Mouse (Mus musculus) neural tube, embryonic 13.5 days (tissue): ENCODE results near the gene Rab3c. TPM values are rescaled to one million over a fixed set of nuclear protein-coding genes. Genes with fewer than 3 reads are reported as not detected.

Experiments used
- ATAC-seq: fragments of 200-750 bp; cut with Nextera tagmentation; 2 replicates; pipeline ENCODE4 v1.8.0; 2017; ENCODE audit warnings: low read depth, mild to moderate bottlenecking, moderate TSS enrichment, moderate library complexity
- H3K27ac ChIP-seq: fragments of 300-500 bp; sonication (generic); replicated peaks from 2 replicates; pipeline ENCODE4 v1.5.1; 2015; ENCODE audit warnings: moderate library complexity, mild to moderate bottlenecking, inconsistent platforms
- H3K27me3 ChIP-seq: fragments of 300-500 bp; sonication (generic); 2 replicates; pipeline ENCODE4 v1.6.1; 2015; ENCODE audit warnings: mild to moderate bottlenecking, inconsistent platforms
- H3K36me3 ChIP-seq: fragments of 300-500 bp; sonication (generic); 2 replicates; pipeline ENCODE4 v1.6.1; 2015; ENCODE audit warnings: mild to moderate bottlenecking, inconsistent platforms
- H3K4me1 ChIP-seq: fragments of 300-500 bp; sonication (generic); replicated peaks from 2 replicates; pipeline ENCODE4 v1.6.1; 2015; ENCODE audit warnings: inconsistent platforms
- H3K4me2 ChIP-seq: fragments of 300-500 bp; sonication (generic); 2 replicates; pipeline ENCODE4 v1.6.1; 2015; ENCODE audit warnings: inconsistent platforms, mild to moderate bottlenecking, moderate library complexity
- H3K4me3 ChIP-seq: fragments of 300-500 bp; sonication (generic); 2 replicates; pipeline ENCODE4 v1.5.1; 2015; ENCODE audit warnings: mild to moderate bottlenecking, inconsistent platforms
- H3K9ac ChIP-seq: fragments of 300-500 bp; sonication (generic); 2 replicates; pipeline ENCODE4 v1.6.1; 2015; ENCODE audit warnings: moderate library complexity, mild to moderate bottlenecking, inconsistent platforms
- H3K9me3 ChIP-seq: fragments of 300-500 bp; sonication (generic); 2 replicates; pipeline ENCODE4 v1.6.1; 2016; ENCODE audit warnings: inconsistent platforms
- WGBS: fragments of 180-500 bp; shearing (Covaris S2); methylation state at CpG from one replicate; pipeline ENCODE4 v1.1.7; 2015; 5-methylcytosine and 5-hydroxymethylcytosine counted together
- polyA plus RNA-seq: library from polyadenylated mRNA; unstranded; fragments of >200 nt; fragmentation: Nextera tagmentation; extraction: Ambion mirVana; gene quantifications from 2 replicates; pipeline ENCODE4 v1.2.1, GENCODE M21; 2015

Rab3c gene
- 174 and 176 TPM in 2 replicates for polyA plus RNA-seq

DNA sequence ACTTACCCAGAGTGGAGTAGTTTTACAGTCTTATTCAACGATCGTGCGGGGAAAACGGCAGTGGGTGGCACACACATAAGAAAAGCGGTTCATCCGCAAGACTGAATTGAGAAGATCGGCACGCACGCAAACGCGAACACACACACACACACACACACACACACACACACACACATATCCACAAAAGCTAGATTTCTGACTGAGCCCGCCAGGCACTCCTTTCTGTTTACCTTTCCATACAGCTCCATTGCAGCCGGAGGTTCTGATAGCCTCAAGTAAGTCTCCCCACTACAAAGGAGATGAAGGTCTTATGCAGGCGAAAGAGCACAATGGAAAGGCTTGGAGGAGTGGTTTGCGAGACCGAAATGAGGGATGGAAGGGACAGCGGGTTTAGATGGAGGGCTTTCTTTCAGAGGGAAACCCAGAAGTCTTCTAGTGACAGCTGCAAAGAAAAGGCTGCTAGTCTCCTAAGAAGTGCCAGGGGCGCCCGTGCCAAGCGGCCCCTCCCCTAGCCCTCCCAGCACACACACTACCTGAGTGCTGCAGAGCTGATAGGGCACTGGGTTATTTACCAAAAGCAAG lies at the start of gene Rab3c:
TSS of gene Rab3c (minus strand) at position 434 of the 582 bp plus-strand sequence.
- no peaks in the 10 kb centered on the region for H3K9me3 ChIP-seq
- peak within 1 kb of the TSS; percentile 84 for H3K9ac ChIP-seq
- peak; percentile 64 for ATAC-seq
- under 1% methylated on average over 20 of the region's 20 CpGs for WGBS
- H3K4me2 ChIP-seq = peak within 1 kb of the TSS; percentile 72
- no peaks in the 10 kb centered on the region for H3K27me3 ChIP-seq
- H3K4me1 ChIP-seq = peaks cover 5% of the 10 kb centered on the region
- H3K27ac ChIP-seq = peak within 1 kb of the TSS; percentile 95
- H3K36me3 ChIP-seq = peaks cover 3% of the 10 kb centered on the region; the same call in 1 of the 2 replicates
- peak within 1 kb of the TSS; percentile 66 for H3K4me3 ChIP-seq

- 67% methylated on average over 4 of the region's 4 CpGs for WGBS
- no peaks in the 10 kb centered on the region for H3K9me3 ChIP-seq
- ATAC-seq = no peak
Measured at GRCm38 (mm10) chr13:110318746-110319145, 38.0 kb upstream of the Rab3c start.

GRCm38 (mm10) chr13:110307188-110307587 lies 26.4 kb upstream of the Rab3c start:
- Histone ChIP-seq H3K9me3 (no peaks in the 10 kb centered on the region), H3K36me3 (no peaks in the 10 kb centered on the region), H3K4me3 (no peak overlapping the region), H3K27ac (no peak overlapping the region), H3K27me3 (no peaks in the 10 kb centered on the region), H3K4me2 (no peak overlapping the region), H3K4me1 (no peaks in the 10 kb centered on the region), H3K9ac (no peak overlapping the region)
- 84% methylated on average over 5 of the region's 5 CpGs for WGBS
- ATAC-seq = no peak

More at GRCm38 (mm10) chr13:110318746-110319145, 38.0 kb upstream of the Rab3c start:
- Histone ChIP-seq H3K27ac (no peak overlapping the region), H3K4me3 (no peak overlapping the region), H3K27me3 (no peaks in the 10 kb centered on the region), H3K4me2 (no peak overlapping the region), H3K4me1 (no peaks in the 10 kb centered on the region), H3K36me3 (no peaks in the 10 kb centered on the region), H3K9ac (no peak overlapping the region)

DNA sequence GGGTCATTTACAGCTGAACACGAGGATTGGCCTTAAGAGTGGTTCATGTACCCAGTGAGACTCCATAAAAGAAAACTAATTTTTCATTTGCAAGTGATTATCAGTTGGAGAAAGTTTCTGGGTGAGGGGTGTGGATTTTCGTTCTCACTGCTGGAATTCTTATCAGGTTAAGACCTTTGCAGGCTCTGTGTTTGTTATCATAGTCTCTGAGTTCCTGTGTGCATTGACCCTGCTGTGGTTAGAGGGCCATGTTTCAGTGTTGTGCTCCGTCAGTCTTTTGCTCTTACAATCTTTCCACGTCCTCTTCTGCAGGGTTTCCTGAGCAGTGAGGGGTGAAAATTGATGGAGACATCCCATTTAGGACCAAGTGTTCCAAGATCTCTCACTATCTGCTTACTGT lies 16.3 kb upstream of the Rab3c start:
- H3K36me3 ChIP-seq = no peaks in the 10 kb centered on the region
- ATAC-seq = no peak
- H3K27me3 ChIP-seq = no peaks in the 10 kb centered on the region
- H3K4me3 ChIP-seq = no peak overlapping the region
- no peaks in the 10 kb centered on the region for H3K4me1 ChIP-seq
- no peaks in the 10 kb centered on the region for H3K9me3 ChIP-seq
- 76% methylated on average over 4 of the region's 4 CpGs for WGBS
- no peak overlapping the region for H3K27ac ChIP-seq
- no peak overlapping the region for H3K9ac ChIP-seq
- H3K4me2 ChIP-seq = no peak overlapping the region

DNA sequence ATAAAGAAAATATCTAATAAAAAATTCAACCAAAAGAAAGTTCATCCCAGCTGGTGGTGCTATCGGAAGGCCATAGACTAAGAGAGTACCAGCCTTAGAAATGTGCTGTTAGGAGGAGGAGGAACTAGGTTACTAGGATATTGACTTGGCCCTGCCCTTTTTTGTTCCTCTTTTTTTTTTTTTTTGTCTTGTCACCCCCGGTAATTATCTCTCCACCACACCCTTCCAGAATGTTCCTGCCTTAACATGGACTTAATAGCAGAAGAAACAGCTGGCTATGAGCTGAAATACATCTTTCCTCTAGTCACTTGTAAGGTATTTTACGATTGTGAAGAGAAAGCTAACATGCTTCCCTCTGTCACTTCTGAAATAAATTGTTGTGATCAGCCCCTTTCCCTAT lies 7.7 kb upstream of the Rab3c start:
- WGBS = 85% methylated on average over 3 of the region's 3 CpGs
- Histone ChIP-seq H3K4me1 (no peaks in the 10 kb centered on the region), H3K9me3 (no peaks in the 10 kb centered on the region), H3K9ac (no peak overlapping the region), H3K4me2 (no peak overlapping the region), H3K27ac (no peak overlapping the region), H3K36me3 (no peaks in the 10 kb centered on the region), H3K4me3 (no peak overlapping the region), H3K27me3 (no peaks in the 10 kb centered on the region)
- ATAC-seq = no peak

GRCm38 (mm10) chr13:110283781-110284180 lies 3.0 kb upstream of the Rab3c start:
- no peaks in the 10 kb centered on the region for H3K9me3 ChIP-seq
- no peak overlapping the region for H3K9ac ChIP-seq
- no peak for ATAC-seq
- 71% methylated on average over 4 of the region's 4 CpGs for WGBS
- H3K4me2 ChIP-seq = no peak overlapping the region
- no peaks in the 10 kb centered on the region for H3K27me3 ChIP-seq
- no peak overlapping the region for H3K27ac ChIP-seq
- peaks cover 5% of the 10 kb centered on the region for H3K4me1 ChIP-seq
- no peaks in the 10 kb centered on the region for H3K36me3 ChIP-seq
- no peak overlapping the region for H3K4me3 ChIP-seq

- Histone ChIP-seq H3K27me3 (no peaks in the 10 kb centered on the region), H3K36me3 (peaks cover 3% of the 10 kb centered on the region; the same call in 1 of the 2 replicates), H3K4me2 (peak overlapping the region; percentile 72), H3K27ac (peak overlapping the region; percentile 95), H3K4me3 (peak overlapping the region; percentile 66), H3K9me3 (no peaks in the 10 kb centered on the region), H3K9ac (peak overlapping the region; percentile 84), H3K4me1 (peaks cover 5% of the 10 kb centered on the region)
- under 1% methylated on average over 24 of the region's 24 CpGs for WGBS
- peak; percentile 97 for ATAC-seq
Measured at GRCm38 (mm10) chr13:110280028-110280562, 701 bp downstream of the Rab3c start.

DNA sequence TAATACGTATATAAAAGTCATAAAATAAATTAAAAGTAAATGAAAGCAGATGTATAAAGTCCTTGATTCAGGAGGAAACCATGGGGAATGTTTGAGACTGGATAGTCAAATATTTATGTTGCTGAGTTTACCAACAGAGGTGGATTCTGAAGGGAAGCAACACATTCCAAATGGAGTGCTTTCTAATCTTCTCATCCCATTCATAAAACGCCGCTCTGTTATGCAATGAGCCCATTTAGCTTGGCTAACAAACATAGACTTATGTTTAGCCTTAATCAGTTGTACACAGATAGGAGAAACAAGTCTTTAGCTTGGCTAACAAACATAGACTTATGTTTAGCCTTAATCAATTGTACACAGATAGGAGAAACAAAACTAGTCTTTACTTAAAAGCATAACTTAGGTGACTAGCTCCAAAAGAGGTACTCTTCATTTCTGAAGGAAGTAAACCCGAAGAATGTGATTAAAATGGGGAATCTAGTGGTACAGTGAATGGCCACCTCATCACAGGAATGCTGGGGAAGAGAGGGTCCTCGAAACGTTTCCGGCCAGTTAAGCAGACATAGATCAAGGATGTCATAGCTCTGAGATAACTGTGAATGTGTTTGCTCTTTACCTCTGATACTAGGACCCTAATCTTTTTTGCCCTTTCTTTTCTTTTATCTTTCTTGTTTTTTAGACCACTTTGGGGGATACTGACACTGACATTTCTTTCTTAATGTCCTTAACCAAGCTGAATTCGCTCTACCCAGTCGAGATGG lies 1.6 kb downstream of the Rab3c start:
- H3K4me3 ChIP-seq = peak overlapping the region; percentile 66
- no peaks in the 10 kb centered on the region for H3K9me3 ChIP-seq
- peaks cover 3% of the 10 kb centered on the region; the same call in 1 of the 2 replicates for H3K36me3 ChIP-seq
- peak overlapping the region; percentile 84 for H3K9ac ChIP-seq
- H3K4me1 ChIP-seq = peaks cover 5% of the 10 kb centered on the region
- WGBS = 39% methylated on average over 9 of the region's 9 CpGs
- ATAC-seq = 0 out of 2 replicates have a peak, but pooled peaks have one; percentile 6
- H3K4me2 ChIP-seq = peak overlapping the region; percentile 72
- H3K27ac ChIP-seq = peak overlapping the region; percentile 95
- H3K27me3 ChIP-seq = no peaks in the 10 kb centered on the region

DNA sequence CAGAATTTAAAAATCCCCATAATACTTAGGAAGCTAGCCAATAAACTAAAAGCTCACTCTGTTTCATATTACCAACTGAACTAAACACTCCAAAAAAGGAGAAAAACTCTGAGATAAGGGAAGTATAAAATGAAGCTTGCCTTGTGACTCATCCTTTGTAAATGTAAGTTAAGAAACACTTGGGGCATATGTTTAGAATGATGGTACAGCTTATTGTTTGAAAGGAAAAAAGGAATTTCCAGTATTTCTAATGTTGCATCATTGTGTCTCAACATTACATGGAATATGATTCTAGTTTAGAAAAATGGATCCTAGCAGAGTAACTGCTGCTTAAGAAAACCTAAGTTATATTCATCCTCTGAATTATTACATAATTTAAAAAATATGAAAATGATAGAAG lies 3.1 kb downstream of the Rab3c start:
- Histone ChIP-seq H3K4me1 (peaks cover 5% of the 10 kb centered on the region), H3K9ac (0 out of 2 replicates have a peak overlapping the region, but pooled peaks have one; percentile 54), H3K4me3 (peak overlapping the region; percentile 31), H3K27ac (no peak overlapping the region), H3K36me3 (peaks cover 3% of the 10 kb centered on the region; the same call in 1 of the 2 replicates), H3K27me3 (no peaks in the 10 kb centered on the region), H3K4me2 (peak overlapping the region; percentile 51), H3K9me3 (no peaks in the 10 kb centered on the region)
- ATAC-seq = no peak

GRCm38 (mm10) chr13:110275471-110275870 lies 5.3 kb downstream of the Rab3c start:
- 87% methylated on average over 3 of the region's 3 CpGs for WGBS
- Histone ChIP-seq H3K4me1 (no peaks in the 10 kb centered on the region), H3K9me3 (no peaks in the 10 kb centered on the region), H3K27ac (no peak overlapping the region), H3K36me3 (peaks cover 3% of the 10 kb centered on the region; the same call in 1 of the 2 replicates), H3K4me3 (no peak overlapping the region), H3K27me3 (no peaks in the 10 kb centered on the region), H3K9ac (no peak overlapping the region), H3K4me2 (no peak overlapping the region)
- ATAC-seq = no peak

- Histone ChIP-seq H3K4me3 (no peak overlapping the region), H3K36me3 (peaks cover 36% of the 10 kb centered on the region), H3K4me2 (no peak overlapping the region), H3K27me3 (no peaks in the 10 kb centered on the region), H3K9ac (no peak overlapping the region), H3K9me3 (no peaks in the 10 kb centered on the region), H3K4me1 (peaks cover 21% of the 10 kb centered on the region), H3K27ac (peak overlapping the region; percentile 52)
- peak; percentile 63 for ATAC-seq
- 77% methylated on average over 1 of the region's 1 CpGs for WGBS
Measured at GRCm38 (mm10) chr13:110260649-110261048, 20.1 kb downstream of the Rab3c start.

- no peak overlapping the region for H3K4me3 ChIP-seq
- H3K9ac ChIP-seq = no peak overlapping the region
- no peak for ATAC-seq
- H3K9me3 ChIP-seq = no peaks in the 10 kb centered on the region
- peaks cover 10% of the 10 kb centered on the region; the same call in 1 of the 2 replicates for H3K4me1 ChIP-seq
- WGBS = 91% methylated on average over 5 of the region's 5 CpGs
- H3K27me3 ChIP-seq = no peaks in the 10 kb centered on the region
- H3K36me3 ChIP-seq = peaks cover 22% of the 10 kb centered on the region
- no peak overlapping the region for H3K4me2 ChIP-seq
- H3K27ac ChIP-seq = no peak overlapping the region
Measured at GRCm38 (mm10) chr13:110251453-110251852, 29.3 kb downstream of the Rab3c start.
